Mouse (Mus musculus): ENCODE measurements around the gene Fcho2.
"Not testable (repeated sequence)": the region's sequence is repeated elsewhere in the genome, so short reads cannot be mapped to it uniquely, and the experiment has no call there.

The Fcho2 gene

DNA sequence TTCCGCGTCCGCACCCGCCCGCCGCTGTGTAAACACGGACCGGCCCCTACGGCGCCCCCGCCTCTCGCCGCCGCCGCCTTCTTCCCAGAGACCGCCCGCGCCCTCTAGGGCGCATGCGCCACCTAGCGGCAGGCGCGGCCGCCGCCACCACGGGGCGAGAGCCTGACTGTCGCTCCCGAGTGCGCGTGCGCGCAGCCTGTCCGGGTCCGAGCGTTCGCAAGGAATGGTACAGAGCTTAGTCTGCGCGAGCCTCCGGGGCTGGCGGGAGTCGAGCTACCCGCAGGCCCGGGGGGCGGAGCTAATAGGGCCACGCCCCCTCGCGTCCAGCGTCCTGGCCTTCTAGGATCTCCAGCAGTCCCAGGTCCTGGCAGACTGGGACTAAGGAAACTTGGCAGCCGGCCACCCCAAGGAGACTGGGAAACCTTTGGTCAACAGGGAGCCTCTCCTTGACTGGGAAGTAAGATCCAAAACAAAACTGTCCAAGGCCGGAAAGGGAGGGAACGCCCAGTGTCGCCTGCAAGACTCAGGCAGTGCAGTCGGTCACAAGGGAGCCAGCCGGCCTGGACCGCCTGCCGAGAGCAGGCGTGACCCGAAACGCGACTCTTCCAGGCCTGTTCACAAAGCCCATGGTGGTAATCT lies at the start of gene Fcho2:
Fcho2 (minus strand) TSS at position 303 of the 639 bp plus-strand sequence.
- CTCF ChIA-PET = interaction anchor here (0.7 kb wide), 1 partner anchor 95 kb away, joined by 3 read pairs; no protein-coding TSS in a partner anchor

GRCm38 (mm10) chr13:98855291-98855690 lies 40.0 kb upstream of the Fcho2 start:
- CTCF ChIA-PET = no interaction called here

DNA sequence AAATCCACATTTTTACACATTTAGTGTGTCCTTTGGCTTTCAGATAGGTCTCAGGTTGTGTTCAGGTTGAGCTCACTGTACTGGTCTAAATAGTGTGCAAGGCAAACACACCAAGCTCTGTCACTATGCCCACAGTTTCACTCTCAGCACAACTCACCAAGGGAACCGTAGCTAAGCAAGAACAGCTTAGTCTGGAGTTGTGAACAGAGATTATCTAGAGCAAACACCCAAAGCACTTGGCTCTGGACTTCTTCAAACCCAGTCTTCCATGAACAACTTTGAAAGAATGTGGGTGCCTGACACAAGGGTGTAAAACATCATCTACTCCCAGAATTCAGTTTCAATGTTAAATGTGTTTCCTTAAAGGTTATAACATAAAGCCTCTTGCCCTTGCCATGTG lies 30.5 kb upstream of the Fcho2 start:
- CTCF ChIA-PET = interaction anchor here (1.1 kb wide), 1 partner anchor 9 kb away, joined by 12 read pairs; no protein-coding TSS in a partner anchor

DNA sequence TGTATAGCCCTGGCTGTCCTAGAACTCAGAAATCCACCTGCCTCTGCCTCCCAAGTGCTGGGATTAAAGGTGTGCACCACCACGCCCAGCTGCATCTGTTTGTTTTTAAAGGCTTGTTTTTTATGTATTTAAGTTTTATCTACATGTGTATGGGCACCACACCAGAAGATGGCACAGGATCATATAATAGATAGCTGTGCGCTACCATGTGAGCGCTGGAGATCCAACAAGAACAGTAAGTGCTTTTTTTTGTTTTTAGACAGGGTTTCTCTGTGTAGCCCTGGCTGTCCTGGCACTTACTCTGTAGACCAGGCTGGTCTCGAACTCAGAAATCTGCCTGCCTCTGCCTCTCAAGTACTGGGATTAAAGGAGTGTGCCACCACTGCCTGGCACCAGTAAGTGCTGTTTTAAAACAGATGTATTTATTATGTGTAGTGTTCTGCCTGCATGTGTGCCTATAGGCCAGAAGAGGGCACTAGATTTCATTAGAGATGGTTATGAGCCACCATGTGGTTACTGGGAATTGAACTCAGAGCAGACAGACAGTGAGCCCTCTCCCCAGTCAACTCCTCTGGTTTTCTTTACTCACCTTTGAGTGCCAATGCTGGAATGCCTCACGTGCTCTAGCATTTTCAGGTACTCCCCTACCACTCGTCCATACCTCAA lies 21.3 kb upstream of the Fcho2 start:
- CTCF ChIA-PET = interaction anchor here (1.5 kb wide), 1 partner anchor 9 kb away, joined by 12 read pairs; no protein-coding TSS in a partner anchor

DNA sequence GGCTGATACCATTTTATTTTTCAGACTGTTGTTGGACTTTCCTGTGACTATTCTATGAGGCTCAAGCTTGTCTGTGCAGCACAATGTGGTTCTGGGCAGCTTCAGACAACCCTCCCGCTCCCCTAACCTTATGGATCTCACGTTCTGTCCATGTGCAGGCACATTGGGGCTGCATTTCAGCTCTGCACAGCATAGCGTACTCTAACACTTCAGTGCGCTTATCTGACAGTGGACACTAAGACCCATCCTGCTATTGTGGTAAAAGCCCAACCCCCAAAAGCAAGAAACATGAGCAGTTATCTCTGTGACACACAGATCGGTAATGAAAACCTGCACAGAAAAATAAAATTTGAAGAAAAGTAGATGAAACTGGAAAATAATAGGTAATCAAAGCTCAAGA lies 20.5 kb upstream of the Fcho2 start:
- CTCF ChIA-PET = interaction anchor here (0.6 to 1.5 kb wide), 2 partner anchors 10 to 55 kb away, joined by 3 to 12 read pairs; no protein-coding TSS in a partner anchor

- CTCF ChIA-PET = interaction anchor here (1.0 kb wide), 1 partner anchor 33 kb away, joined by 6 read pairs; no protein-coding TSS in a partner anchor
Measured at GRCm38 (mm10) chr13:98834723-98835122, 19.5 kb upstream of the Fcho2 start.

- CTCF ChIA-PET = interaction anchor here (1.0 kb wide), 1 partner anchor 33 kb away, joined by 6 read pairs; no protein-coding TSS in a partner anchor
Measured at GRCm38 (mm10) chr13:98834199-98834598, 18.9 kb upstream of the Fcho2 start.

DNA sequence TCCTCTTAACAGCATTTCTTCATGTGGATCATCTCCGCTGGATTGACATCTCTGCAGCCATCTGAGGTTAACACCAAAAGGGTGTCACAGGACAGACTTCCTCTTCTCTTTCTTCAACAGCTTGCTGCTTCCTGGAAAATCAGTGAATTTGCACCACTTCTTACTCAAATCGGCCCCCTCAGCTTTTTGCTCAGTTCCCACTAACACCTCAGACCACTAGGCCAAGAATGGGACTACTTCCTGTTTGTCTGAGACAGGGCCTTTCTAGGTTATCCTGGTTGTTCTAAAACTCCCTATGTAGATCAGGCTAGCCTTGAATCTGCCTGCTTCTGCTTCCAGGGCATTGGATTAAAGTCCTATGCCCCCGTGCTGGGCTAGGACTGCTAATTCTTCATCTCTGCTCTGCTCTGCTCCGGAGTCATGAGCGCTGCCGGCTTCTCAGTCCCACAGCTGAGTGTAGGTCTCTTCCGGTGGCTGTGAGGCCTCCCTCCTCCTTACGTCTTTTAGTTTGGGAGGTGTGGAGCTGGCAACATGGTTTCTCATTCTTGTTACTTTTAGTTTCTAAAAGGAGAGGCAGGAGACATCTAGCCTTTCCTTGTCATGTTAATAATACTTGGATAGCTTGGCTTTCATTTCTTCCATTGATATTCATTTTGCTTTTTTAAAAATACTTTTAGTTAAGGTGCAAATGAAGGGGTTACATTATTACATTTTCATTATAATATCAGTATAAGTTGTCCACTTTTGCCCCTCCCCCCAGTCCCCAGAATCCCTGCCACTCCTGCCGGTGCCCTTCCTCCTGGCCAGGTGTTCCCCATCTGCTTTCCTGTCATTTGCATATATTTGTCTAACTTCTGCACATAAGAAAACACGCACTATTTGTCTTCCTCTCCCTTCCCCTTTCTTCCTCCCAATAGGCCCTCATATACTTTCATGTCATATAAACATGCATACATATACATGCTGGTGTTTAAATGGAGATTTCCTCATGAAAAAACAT lies 17.5 kb upstream of the Fcho2 start:
- CTCF ChIA-PET = no interaction called here

DNA sequence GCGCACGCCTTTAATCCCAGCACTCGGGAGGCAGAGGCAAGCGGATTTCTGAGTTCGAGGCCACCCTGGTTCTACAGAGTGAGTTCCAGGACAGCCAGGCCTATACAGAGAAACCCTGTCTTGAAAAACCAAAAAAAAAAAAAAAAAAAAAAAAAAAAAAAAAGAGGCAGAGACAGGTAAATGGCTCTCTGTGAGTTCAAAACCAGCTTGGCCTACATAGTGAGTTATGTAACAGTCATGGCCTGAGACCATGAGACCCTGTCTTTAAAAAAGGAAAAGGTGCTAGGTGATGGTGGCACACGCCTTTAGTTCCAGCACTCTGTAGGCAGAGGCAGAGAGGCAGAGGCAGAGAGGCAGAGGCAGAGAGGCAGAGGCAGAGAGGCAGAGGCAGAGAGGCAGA lies 13.8 kb upstream of the Fcho2 start:
- CTCF ChIA-PET = not testable (repeated sequence)

DNA sequence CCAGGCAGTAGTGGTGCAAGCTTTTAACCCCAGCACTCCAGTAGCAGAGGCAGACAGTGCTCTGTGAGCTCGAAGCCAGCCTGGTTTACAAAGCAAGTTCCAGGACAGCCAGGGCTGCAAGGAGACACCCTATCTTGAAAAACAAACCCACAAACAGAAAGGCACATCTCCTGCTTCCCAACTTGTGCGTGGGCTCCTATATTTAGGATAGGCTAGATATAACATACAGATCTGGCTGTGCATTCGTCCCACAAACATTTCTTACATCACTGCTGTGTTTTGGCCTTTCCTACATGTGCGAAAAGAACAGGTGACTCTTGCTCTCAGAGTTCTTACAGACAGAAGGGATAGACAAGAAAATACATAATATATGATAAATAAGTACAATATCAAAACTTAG lies 10.3 kb upstream of the Fcho2 start:
- CTCF ChIA-PET = no interaction called here

DNA sequence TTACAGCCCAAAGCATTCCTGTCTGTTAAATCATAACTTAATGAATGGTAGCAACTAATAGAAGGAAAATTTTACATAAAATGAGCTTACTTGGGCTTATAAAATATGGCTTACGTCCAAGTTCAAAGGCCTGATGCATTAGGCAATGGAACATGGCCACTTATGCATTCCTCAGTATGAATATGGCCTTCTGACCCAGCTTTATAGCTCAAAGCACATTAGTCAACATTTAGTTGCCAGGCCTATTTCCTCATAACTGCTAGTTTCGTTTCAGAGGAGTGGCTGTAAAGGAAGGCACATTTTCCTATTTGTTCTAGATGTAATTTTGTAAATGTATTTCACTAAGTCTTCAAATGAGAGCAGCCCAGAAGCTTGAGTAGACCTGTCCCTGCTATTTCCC lies 3.8 kb upstream of the Fcho2 start:
- CTCF ChIA-PET = no interaction called here

DNA sequence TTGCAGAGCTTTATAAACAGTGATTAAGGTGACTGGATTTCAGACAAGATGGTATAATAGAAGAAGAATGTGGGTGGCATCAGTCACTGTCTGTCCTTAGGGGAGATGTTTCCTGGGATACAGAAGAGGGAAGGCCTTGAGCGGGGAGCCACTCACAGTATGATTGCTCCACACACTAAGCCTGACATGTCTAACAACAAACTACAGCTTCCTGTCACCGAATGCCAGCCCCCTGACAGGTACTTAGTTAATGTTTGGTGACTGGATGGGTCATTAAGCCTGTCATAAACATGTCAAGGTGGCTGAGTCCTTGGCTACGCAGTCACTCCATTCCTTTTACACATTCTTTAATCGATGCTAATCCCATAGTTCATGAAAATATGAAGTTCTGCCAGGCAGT lies 3.0 kb upstream of the Fcho2 start:
- CTCF ChIA-PET = no interaction called here

DNA sequence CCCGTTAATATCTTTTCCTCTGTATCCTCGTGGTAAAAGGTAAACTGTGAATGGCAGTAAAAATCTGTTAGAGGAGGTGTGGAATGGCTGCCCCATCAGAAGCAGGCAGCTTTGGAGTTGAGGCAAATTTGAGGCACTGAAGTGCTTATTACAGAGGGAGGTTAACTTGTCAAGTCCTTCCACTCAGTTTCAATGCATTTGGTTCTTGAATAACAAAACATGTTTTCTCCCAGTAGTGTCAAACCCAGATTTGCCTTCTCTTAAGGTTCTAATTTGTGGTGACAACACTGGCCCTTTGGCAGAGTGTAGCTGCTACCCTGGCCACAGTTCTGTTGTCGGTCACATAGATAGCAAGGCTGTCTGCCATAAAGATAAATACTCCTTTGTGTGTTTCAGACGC lies 2.5 kb upstream of the Fcho2 start:
- CTCF ChIA-PET = interaction anchor here (0.5 kb wide), 1 partner anchor 73 kb away, joined by 5 read pairs; no protein-coding TSS in a partner anchor

DNA sequence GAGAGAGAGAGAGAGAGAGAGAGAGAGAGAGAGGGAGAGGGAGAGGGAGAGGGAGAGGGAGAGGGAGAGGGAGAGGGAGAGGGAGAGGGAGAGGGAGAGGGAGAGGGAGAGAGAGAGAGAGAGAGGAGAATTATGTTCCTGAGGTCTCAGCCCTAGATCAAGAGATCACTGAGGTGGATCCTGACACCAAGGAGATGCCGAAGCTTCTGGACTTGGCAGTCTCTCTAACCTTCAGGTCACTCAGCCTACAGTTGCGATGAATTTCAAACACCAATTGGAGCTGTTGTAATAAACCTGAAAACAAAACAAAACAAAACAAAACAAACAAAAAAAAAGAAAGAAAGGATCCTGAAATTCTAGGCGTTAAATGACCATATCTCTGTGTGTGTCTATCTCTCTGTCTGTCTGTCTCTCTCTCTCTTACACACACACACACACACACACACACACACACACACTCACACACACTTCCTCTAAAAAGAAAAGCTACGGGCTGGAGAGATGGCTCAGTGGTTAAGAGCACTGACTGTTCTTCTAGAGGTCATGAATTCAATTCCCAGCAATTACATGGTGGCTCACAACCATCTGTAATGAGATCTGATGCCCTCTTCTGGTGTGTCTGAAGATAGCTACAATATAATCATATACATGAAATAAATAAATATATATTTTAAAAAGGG lies 1.9 kb upstream of the Fcho2 start:
- CTCF ChIA-PET = interaction anchor here (0.5 kb wide), 1 partner anchor 73 kb away, joined by 5 read pairs; no protein-coding TSS in a partner anchor

- CTCF ChIA-PET = no interaction called here
Measured at GRCm38 (mm10) chr13:98816571-98816970, 1.3 kb upstream of the Fcho2 start.

DNA sequence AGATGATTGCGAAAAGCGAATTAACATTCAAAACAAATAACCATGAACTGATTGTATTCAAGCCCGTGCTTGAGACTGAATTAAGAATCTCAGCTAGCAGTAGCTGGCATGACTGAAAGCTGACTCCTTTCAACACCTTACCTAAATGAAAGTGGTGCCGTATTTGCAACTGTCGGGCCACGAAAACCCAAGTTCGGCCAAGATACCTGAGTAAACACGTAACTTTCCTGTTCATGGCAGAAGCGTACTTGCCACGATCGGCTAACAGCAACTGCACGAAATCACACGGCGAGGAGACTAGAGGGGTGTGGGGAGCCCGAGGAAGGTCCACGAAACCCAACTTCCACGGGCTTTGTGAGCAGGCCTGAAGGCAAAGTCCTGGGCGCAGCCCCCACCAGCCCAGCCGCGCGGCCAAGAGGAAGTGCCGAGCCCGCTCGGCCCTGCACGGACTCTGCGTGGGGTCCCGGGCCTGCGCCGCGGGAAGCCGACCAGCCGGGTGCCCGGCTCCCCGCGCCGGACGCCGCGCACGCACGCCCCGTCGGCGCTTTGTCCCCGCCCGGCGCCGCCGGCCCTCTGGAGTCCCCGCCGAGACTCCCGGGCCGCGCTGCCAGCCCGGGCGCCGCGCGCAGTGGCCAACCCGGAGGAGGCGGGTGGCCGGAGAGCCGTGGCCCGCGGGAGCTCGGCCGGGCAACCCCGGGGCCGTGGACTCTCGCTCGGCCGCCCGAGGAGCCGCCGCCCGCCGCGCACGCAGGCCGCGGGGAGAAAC lies 791 bp downstream of the Fcho2 start:
- CTCF ChIA-PET = interaction anchor here (0.7 kb wide), 1 partner anchor 96 kb away, joined by 3 read pairs; no protein-coding TSS in a partner anchor

DNA sequence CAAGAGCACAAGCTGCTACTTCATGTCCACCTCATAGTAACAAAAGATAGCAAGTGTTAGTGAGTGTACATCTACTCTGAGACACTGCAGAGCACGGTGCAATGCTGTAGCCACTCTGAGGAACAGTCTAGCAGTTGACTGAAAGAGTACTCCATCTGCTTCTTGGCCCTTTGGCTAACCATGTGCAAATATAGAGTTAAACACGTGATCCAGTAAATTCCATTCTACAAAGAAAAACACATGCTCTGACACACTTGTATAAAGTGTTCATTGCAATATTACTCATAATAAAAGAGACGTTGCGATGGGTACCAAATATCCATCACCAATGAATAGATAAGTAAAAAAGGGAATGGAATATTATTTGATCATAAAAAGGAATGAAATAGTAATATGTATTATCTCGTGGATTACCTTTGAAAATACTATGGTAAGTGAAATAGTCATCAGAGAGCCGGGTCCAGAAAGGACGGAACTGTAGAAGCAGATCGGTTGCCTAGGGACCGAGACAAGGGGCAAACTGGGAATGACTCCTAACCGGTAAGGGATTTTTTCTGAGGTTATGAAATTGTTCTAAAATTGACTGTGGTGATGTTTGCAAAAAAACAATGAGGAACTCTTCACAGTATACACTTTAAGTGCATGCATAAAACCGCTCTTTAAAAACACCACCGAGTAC lies 1.5 kb downstream of the Fcho2 start:
- CTCF ChIA-PET = no interaction called here

GRCm38 (mm10) chr13:98813167-98813566 lies 2.1 kb downstream of the Fcho2 start:
- CTCF ChIA-PET = no interaction called here

- CTCF ChIA-PET = no interaction called here
Measured at GRCm38 (mm10) chr13:98812285-98812684, 3.0 kb downstream of the Fcho2 start.

GRCm38 (mm10) chr13:98810143-98810542 lies 5.1 kb downstream of the Fcho2 start:
- CTCF ChIA-PET = no interaction called here

Data from spleen, embryonic (tissue).